Mouse (Mus musculus): ENCODE results near the gene Cacna1d. TPM values are rescaled to one million over a fixed set of nuclear protein-coding genes. Genes with fewer than 3 reads are reported as not detected.

Gene Cacna1d
- total and polyA plus RNA-seq, 3 experiments: not detected

GRCm38 (mm10) chr14:30261561-30262251, 229.5 kb downstream of the Cacna1d start:
- Histone ChIP-seq H3K27ac (ENCODE audit: control insufficient read depth, low read depth, low read length) (no peak overlapping the region), H3K9ac (ENCODE audit: control insufficient read depth, low read depth, low read length, poor library complexity, severe bottlenecking) (no peak overlapping the region), H3K27me3 (ENCODE audit: control insufficient read depth in 1 of 2, insufficient read depth in 2 of 2, low read length in 2 of 2) (peaks cover 2% of the 10 kb centered on the region in 2 experiments; a peak in 2 of 4 replicates), H3K4me1 (ENCODE audit: control insufficient read depth in 1 of 2, insufficient read depth in 2 of 2, low read length in 2 of 2) (no peaks in the 10 kb centered on the region), H3K4me3 (ENCODE audit: control insufficient read depth in 1 of 2, insufficient read depth in 1 of 2, low read depth in 2 of 2, low read length in 2 of 2) (no peak overlapping the region), H3K9me3 (replicated peaks; ENCODE audit: insufficient read depth, low read length) (no peaks in the 10 kb centered on the region), H3K36me3 (ENCODE audit: control insufficient read depth in 1 of 2, insufficient read depth in 2 of 2, low read length in 2 of 2) (no peaks in the 10 kb centered on the region), H3K79me2 (ENCODE audit: control insufficient read depth, insufficient read depth, low read length, poor library complexity) (no peaks in the 10 kb centered on the region)
- no peak for DNase-seq (ENCODE audit: low read depth, low spot score)
- no peak for TF ChIP-seq ZMIZ1 (IDR thresholded peaks at IDR 0.05; ENCODE audit: low read depth, low read length)
- no peak for TF ChIP-seq TBP (IDR thresholded peaks at IDR 0.05; ENCODE audit: low read depth, low read length)
- TF ChIP-seq CHD2 (IDR thresholded peaks at IDR 0.05; ENCODE audit: low read length): no peak
- TF ChIP-seq MYB (IDR thresholded peaks at IDR 0.05; ENCODE audit: low read depth, low read length): no peak
- no peak for TF ChIP-seq EP300 (IDR thresholded peaks at IDR 0.05; ENCODE audit: low read depth in 1 of 2, low read length in 2 of 2)

DNA sequence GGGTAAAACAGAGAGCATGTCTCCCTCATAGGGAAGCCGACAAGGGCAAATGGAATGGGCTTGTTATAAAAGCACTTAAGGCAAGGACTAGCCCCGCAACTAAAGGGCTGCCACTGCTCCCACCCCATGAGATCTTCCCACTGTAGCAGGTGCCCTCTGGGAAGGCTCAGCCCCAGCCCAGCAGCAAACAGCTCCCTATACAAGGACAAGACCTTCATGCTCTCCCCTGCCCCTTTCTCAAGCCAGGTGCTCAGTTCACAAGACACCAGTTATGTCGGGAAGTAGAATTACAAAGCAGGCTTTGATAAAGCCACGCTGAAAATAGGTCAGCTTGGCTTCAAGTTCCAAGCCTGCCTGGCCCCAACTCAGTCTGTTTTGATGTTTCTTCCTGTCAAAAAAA, 233.6 kb downstream of the Cacna1d start:
- TF ChIP-seq POLR2AphosphoS2 (IDR thresholded peaks at IDR 0.05; ENCODE audit: low read length) (no peak), TAL1 (IDR thresholded peaks at IDR 0.05; ENCODE audit: low read length) (no peak), ZKSCAN1 (IDR thresholded peaks at IDR 0.05; ENCODE audit: low read depth, low read length) (no peak), CHD1 (IDR thresholded peaks at IDR 0.05; ENCODE audit: low read depth, low read length) (no peak), JUND (IDR thresholded peaks at IDR 0.05; ENCODE audit: low read depth, low read length) (no peak), ZC3H11A (IDR thresholded peaks at IDR 0.05; ENCODE audit: low read depth, low read length) (no peak), GATA1 (IDR thresholded peaks at IDR 0.05; ENCODE audit: low read depth, low read length) (no peak), SIN3A (IDR thresholded peaks at IDR 0.05; ENCODE audit: low read length) (no peak), ETS1 (IDR thresholded peaks at IDR 0.05; ENCODE audit: low read depth, low read length) (no peak), BHLHE40 (IDR thresholded peaks at IDR 0.05; ENCODE audit: borderline replicate concordance, low read depth, low read length) (no peak), EP300 (IDR thresholded peaks at IDR 0.05; ENCODE audit: low read depth in 1 of 2, low read length in 2 of 2) (no peak), E2F4 (IDR thresholded peaks at IDR 0.05; ENCODE audit: borderline replicate concordance, low read depth, low read length) (no peak), ZNF384 (IDR thresholded peaks at IDR 0.05; ENCODE audit: low read depth, low read length) (no peak), MEF2A (IDR thresholded peaks at IDR 0.05; ENCODE audit: extremely low read depth, insufficient replicate concordance, low read depth, low read length, poor library complexity, severe bottlenecking) (no peak), MAZ (IDR thresholded peaks at IDR 0.05; ENCODE audit: low read depth, low read length) (no peak), TBP (IDR thresholded peaks at IDR 0.05; ENCODE audit: low read depth, low read length) (no peak)
- Histone ChIP-seq H3K27me3 (ENCODE audit: control insufficient read depth in 1 of 2, insufficient read depth in 2 of 2, low read length in 2 of 2) (peaks cover 0 to 2% of the 10 kb centered on the region in 2 experiments; a peak in 1 of 4 replicates), H3K27ac (ENCODE audit: control insufficient read depth, low read depth, low read length) (no peak overlapping the region), H3K9ac (ENCODE audit: control insufficient read depth, low read depth, low read length, poor library complexity, severe bottlenecking) (no peak overlapping the region), H3K4me1 (ENCODE audit: control insufficient read depth in 1 of 2, insufficient read depth in 2 of 2, low read length in 2 of 2) (no peaks in the 10 kb centered on the region), H3K36me3 (ENCODE audit: control insufficient read depth in 1 of 2, insufficient read depth in 2 of 2, low read length in 2 of 2) (no peaks in the 10 kb centered on the region), H3K79me2 (ENCODE audit: control insufficient read depth, insufficient read depth, low read length, poor library complexity) (no peaks in the 10 kb centered on the region), H3K4me3 (ENCODE audit: control insufficient read depth in 1 of 2, insufficient read depth in 1 of 2, low read depth in 2 of 2, low read length in 2 of 2) (no peak overlapping the region), H3K9me3 (replicated peaks; ENCODE audit: insufficient read depth, low read length) (no peaks in the 10 kb centered on the region)
- no peak for DNase-seq (ENCODE audit: low read depth, low spot score)

Data from MEL (cell line).